Mouse (Mus musculus): ENCODE results near the gene Nceh1. TPM values are rescaled to one million over a fixed set of nuclear protein-coding genes. Genes with fewer than 3 reads are reported as not detected.

Gene Nceh1
- polyA plus RNA-seq, 1 experiment from 2014 or later = 21.3 TPM

DNA sequence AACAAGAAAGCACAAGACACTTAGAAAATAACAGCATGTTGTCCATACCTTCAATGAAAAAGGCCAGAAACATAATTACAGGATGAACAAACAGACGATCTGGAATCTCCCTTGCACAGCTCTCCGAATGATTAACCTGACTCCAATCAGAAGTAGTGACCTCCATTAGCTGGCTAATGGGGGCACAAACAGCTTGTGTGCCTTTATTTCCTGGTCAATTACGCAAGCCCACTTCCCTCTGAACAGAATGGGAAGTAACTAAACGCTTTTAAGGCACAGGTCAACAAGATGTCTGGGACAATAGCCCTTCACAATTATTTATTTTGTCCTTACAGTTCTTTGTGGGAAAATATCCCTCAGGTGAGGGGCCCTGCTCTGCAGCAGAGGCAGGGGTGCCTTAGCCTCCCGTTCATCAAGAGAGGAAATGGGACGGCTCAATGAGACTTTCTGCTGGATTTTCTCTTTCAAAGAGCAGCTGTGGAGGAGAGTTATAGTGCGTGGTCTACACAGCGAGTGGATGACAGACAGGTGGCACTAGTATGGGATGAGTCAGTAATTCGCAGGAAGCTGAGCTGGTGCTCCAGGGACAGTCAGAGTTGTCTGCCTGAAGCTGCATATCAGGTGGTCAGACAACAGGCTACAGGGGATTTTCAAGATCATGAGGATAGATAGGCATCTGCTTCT lies 119.7 kb downstream of the Nceh1 start:
- Histone ChIP-seq H3K36me3 (ENCODE audit: control insufficient read depth, insufficient read depth, low read length) (no peaks in the 10 kb centered on the region), H3K4me3 (ENCODE audit: control insufficient read depth in 1 of 2, insufficient read depth in 1 of 2, low read depth in 1 of 2, low read length in 2 of 2) (no peak overlapping the region), H3K9me3 (ENCODE audit: control insufficient read depth, low read length) (no peaks in the 10 kb centered on the region), H3K27me3 (ENCODE audit: control insufficient read depth, insufficient read depth, low read length) (no peaks in the 10 kb centered on the region), H3K4me1 (ENCODE audit: control insufficient read depth in 2 of 2, insufficient read depth in 2 of 2, low read length in 2 of 2) (no peaks in the 10 kb centered on the region), H3K4me2 (ENCODE audit: low read length) (no peak overlapping the region), H3K27ac (replicated peaks in 1 of 2; ENCODE audit: control insufficient read depth in 1 of 2, insufficient read depth in 1 of 2, low read depth in 2 of 2, low read length in 2 of 2) (no peak overlapping the region), H3K9ac (ENCODE audit: low read length) (no peak overlapping the region)
- no peak for ATAC-seq (ENCODE audit: insufficient number of reproducible peaks, insufficient read depth, low FRiP score, low read depth)
- 73% methylated on average over 9 of the region's 9 CpGs for WGBS

DNA sequence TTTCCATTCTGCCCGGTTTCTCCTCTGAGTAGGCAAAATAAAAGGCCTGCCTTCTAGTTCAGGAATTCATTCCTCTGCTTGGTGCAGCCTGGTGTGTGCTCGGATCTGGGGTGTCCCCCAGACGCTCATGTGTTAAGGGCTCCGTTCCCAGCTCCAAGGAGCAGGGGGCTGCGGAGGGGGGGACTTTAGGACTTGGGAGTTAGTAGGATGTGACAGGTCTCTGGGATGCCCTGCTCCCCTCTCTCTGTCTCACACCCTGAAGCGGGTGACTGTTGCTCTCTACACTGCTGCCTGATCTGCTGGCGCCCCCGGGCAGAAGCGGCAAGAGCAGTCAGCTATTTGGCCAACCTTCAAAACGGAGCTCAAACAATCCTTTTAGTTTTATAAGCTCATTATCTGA lies 124.0 kb downstream of the Nceh1 start:
- Histone ChIP-seq H3K27ac (replicated peaks in 1 of 2; ENCODE audit: control insufficient read depth in 1 of 2, insufficient read depth in 1 of 2, low read depth in 2 of 2, low read length in 2 of 2) (no peak overlapping the region), H3K9me3 (ENCODE audit: control insufficient read depth, low read length) (no peaks in the 10 kb centered on the region), H3K4me3 (ENCODE audit: control insufficient read depth in 1 of 2, insufficient read depth in 1 of 2, low read depth in 1 of 2, low read length in 2 of 2) (no peak overlapping the region), H3K4me1 (ENCODE audit: control insufficient read depth in 2 of 2, insufficient read depth in 2 of 2, low read length in 2 of 2) (no peaks in the 10 kb centered on the region), H3K27me3 (ENCODE audit: control insufficient read depth, insufficient read depth, low read length) (no peaks in the 10 kb centered on the region), H3K36me3 (ENCODE audit: control insufficient read depth, insufficient read depth, low read length) (no peaks in the 10 kb centered on the region), H3K4me2 (ENCODE audit: low read length) (no peak overlapping the region), H3K9ac (ENCODE audit: low read length) (no peak overlapping the region)
- WGBS = 73% methylated on average over 10 of the region's 10 CpGs
- no peak for ATAC-seq (ENCODE audit: insufficient number of reproducible peaks, insufficient read depth, low FRiP score, low read depth)

DNA sequence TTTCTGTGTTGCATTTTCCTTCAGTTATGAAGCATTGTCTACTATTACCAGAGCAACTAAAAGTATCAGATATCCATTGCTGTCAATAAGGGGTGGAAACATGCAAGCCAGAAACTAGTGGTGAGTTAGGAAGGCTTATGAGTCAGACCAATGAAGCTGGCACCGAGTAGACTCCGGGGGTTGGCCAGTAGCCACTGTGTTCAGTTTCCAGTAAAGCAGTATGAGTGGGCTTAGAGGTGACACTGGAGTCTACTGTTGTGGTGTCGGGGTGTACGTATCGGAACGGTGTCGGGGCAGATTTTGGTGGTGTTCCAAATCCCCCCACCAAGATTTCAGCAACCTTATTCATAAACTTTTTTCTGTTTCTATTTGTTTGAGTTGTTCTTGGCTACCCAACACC lies 128.2 kb downstream of the Nceh1 start:
- no peaks in the 10 kb centered on the region for H3K9me3 ChIP-seq (ENCODE audit: control insufficient read depth, low read length)
- H3K4me1 ChIP-seq (ENCODE audit: control insufficient read depth in 2 of 2, insufficient read depth in 2 of 2, low read length in 2 of 2) = no peaks in the 10 kb centered on the region
- WGBS = 89% methylated on average over 7 of the region's 7 CpGs
- ATAC-seq (ENCODE audit: insufficient number of reproducible peaks, insufficient read depth, low FRiP score, low read depth) = no peak
- no peak overlapping the region for H3K4me3 ChIP-seq (ENCODE audit: control insufficient read depth in 1 of 2, insufficient read depth in 1 of 2, low read depth in 1 of 2, low read length in 2 of 2)
- H3K36me3 ChIP-seq (ENCODE audit: control insufficient read depth, insufficient read depth, low read length) = no peaks in the 10 kb centered on the region
- no peak overlapping the region for H3K4me2 ChIP-seq (ENCODE audit: low read length)
- H3K27me3 ChIP-seq (ENCODE audit: control insufficient read depth, insufficient read depth, low read length) = no peaks in the 10 kb centered on the region
- H3K27ac ChIP-seq (replicated peaks in 1 of 2; ENCODE audit: control insufficient read depth in 1 of 2, insufficient read depth in 1 of 2, low read depth in 2 of 2, low read length in 2 of 2) = no peak overlapping the region
- H3K9ac ChIP-seq (ENCODE audit: low read length) = no peak overlapping the region

DNA sequence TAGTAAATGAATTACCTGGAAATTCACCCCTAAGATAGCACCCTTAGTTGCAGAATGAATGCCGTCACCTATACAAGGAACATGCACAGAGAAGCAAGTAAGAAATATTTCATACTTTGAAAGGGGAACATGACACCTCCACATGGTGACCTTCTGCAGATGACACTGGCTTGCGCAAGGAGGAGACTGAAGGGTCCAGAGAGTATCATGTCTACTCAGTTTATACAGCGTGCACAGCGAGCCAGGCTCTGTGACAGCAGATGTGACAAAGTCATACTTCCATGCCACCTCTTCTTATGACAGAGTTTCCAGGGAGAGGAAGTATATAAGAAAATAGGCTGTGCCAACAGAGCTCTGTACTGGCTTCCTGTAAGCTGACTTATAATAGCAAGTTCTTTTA lies 128.7 kb downstream of the Nceh1 start:
- no peak for ATAC-seq (ENCODE audit: insufficient number of reproducible peaks, insufficient read depth, low FRiP score, low read depth)
- Histone ChIP-seq H3K36me3 (ENCODE audit: control insufficient read depth, insufficient read depth, low read length) (no peaks in the 10 kb centered on the region), H3K4me2 (ENCODE audit: low read length) (no peak overlapping the region), H3K27me3 (ENCODE audit: control insufficient read depth, insufficient read depth, low read length) (no peaks in the 10 kb centered on the region), H3K4me3 (ENCODE audit: control insufficient read depth in 1 of 2, insufficient read depth in 1 of 2, low read depth in 1 of 2, low read length in 2 of 2) (no peak overlapping the region), H3K9me3 (ENCODE audit: control insufficient read depth, low read length) (no peaks in the 10 kb centered on the region), H3K4me1 (ENCODE audit: control insufficient read depth in 2 of 2, insufficient read depth in 2 of 2, low read length in 2 of 2) (no peaks in the 10 kb centered on the region; a peak in 1 of 4 replicates), H3K27ac (replicated peaks in 1 of 2; ENCODE audit: control insufficient read depth in 1 of 2, insufficient read depth in 1 of 2, low read depth in 2 of 2, low read length in 2 of 2) (no peak overlapping the region), H3K9ac (ENCODE audit: low read length) (no peak overlapping the region)
- 84% methylated on average over 4 of the region's 4 CpGs for WGBS

DNA sequence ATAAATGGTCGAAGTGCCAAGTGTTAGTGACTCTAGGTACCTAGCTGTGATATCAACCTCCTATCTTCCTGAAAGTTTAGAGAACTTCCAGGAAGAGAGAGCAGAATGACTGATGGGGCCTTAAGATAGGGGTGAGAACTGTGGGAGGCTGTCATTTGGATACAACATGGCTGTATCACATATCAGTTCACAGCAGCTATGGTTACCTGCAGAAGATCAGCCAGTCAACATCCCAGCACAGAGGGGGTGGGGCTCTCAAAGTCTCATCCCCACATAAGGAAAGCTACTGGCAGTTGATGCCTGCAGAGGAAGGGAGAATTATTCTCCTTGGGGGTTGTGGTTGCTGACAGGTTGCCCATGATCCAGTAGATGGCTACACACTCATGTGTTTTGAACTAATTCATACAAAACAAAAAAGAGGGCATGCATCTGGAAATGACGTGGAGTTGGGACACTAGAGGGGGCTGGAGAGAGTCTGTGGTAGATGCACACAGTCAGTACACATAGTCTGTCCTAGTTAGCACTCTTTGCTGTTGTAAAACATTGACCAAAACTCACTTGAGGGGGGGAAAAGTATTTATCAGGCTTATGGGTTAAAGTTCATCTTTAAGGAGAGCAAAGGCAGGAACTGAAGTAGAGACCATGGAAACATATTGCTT lies 131.9 kb downstream of the Nceh1 start:
- H3K4me2 ChIP-seq (ENCODE audit: low read length) = no peak overlapping the region
- no peaks in the 10 kb centered on the region for H3K9me3 ChIP-seq (ENCODE audit: control insufficient read depth, low read length)
- WGBS = 58% methylated on average over 2 of the region's 2 CpGs
- no peak overlapping the region for H3K4me3 ChIP-seq (ENCODE audit: control insufficient read depth in 1 of 2, insufficient read depth in 1 of 2, low read depth in 1 of 2, low read length in 2 of 2)
- no peaks in the 10 kb centered on the region for H3K36me3 ChIP-seq (ENCODE audit: control insufficient read depth, insufficient read depth, low read length)
- no peaks in the 10 kb centered on the region for H3K27me3 ChIP-seq (ENCODE audit: control insufficient read depth, insufficient read depth, low read length)
- H3K27ac ChIP-seq (replicated peaks in 1 of 2; ENCODE audit: control insufficient read depth in 1 of 2, insufficient read depth in 1 of 2, low read depth in 2 of 2, low read length in 2 of 2) = no peak overlapping the region
- peaks cover 3 to 9% of the 10 kb centered on the region in 2 experiments for H3K4me1 ChIP-seq (ENCODE audit: control insufficient read depth in 2 of 2, insufficient read depth in 2 of 2, low read length in 2 of 2)
- H3K9ac ChIP-seq (ENCODE audit: low read length) = no peak overlapping the region
- no peak for ATAC-seq (ENCODE audit: insufficient number of reproducible peaks, insufficient read depth, low FRiP score, low read depth)

DNA sequence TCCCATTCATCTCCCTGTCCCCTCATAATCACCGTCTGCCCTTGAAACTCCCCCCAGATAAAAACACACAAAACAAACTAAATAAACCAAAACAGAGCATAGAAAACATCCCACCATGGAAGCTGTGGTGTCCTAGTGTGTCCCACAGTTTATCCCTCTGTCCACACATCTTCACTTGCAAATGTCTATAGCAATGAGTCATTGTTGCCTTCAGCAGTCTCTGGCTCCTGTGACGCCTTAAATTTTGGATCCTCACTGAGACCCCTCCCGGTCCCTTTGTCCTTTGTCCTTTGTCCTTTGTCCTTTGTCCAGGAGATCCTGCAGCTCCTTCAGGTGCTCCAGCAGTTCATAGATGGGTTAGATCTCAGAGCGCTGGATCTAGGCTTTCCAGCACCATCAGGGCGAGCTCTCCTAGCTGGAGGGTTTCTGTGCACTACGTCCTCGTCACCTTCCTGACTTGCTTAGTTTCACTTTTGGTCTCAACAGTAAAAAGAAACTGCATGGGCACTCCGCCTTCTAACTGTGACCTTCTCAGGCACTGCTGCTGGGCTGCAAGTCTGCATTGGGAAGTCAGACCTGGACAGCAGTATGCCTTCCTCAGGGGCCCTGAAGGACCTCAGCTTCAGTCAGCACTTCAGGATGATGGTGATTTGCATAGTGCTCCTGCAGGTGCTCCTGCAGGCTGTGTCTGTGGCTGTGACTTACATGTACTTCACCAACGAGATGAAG lies 134.0 kb downstream of the Nceh1 start, which contains the start of gene Tnfsf10:
Gene Tnfsf10, plus strand, starts transcription at position 470 of the 729 bp plus-strand sequence.
- H3K9ac ChIP-seq (ENCODE audit: low read length) = peak within 1 kb of the TSS; percentile 46
- H3K36me3 ChIP-seq (ENCODE audit: control insufficient read depth, insufficient read depth, low read length) = no peaks in the 10 kb centered on the region
- ATAC-seq (ENCODE audit: insufficient number of reproducible peaks, insufficient read depth, low FRiP score, low read depth) = no peak
- H3K27me3 ChIP-seq (ENCODE audit: control insufficient read depth, insufficient read depth, low read length) = no peaks in the 10 kb centered on the region
- no peaks in the 10 kb centered on the region for H3K9me3 ChIP-seq (ENCODE audit: control insufficient read depth, low read length)
- H3K4me2 ChIP-seq (ENCODE audit: low read length) = peak within 1 kb of the TSS; percentile 57
- no peak within 1 kb of the TSS; a peak in 1 of 4 replicates for H3K27ac ChIP-seq (replicated peaks in 1 of 2; ENCODE audit: control insufficient read depth in 1 of 2, insufficient read depth in 1 of 2, low read depth in 2 of 2, low read length in 2 of 2)
- peaks cover 5 to 9% of the 10 kb centered on the region in 2 experiments for H3K4me1 ChIP-seq (ENCODE audit: control insufficient read depth in 2 of 2, insufficient read depth in 2 of 2, low read length in 2 of 2)
- H3K4me3 ChIP-seq (ENCODE audit: control insufficient read depth in 1 of 2, insufficient read depth in 1 of 2, low read depth in 1 of 2, low read length in 2 of 2) = peak within 1 kb of the TSS; percentile 2 to 13; a peak in 2 of 4 replicates
- WGBS = 60% methylated on average over 9 of the region's 9 CpGs

DNA sequence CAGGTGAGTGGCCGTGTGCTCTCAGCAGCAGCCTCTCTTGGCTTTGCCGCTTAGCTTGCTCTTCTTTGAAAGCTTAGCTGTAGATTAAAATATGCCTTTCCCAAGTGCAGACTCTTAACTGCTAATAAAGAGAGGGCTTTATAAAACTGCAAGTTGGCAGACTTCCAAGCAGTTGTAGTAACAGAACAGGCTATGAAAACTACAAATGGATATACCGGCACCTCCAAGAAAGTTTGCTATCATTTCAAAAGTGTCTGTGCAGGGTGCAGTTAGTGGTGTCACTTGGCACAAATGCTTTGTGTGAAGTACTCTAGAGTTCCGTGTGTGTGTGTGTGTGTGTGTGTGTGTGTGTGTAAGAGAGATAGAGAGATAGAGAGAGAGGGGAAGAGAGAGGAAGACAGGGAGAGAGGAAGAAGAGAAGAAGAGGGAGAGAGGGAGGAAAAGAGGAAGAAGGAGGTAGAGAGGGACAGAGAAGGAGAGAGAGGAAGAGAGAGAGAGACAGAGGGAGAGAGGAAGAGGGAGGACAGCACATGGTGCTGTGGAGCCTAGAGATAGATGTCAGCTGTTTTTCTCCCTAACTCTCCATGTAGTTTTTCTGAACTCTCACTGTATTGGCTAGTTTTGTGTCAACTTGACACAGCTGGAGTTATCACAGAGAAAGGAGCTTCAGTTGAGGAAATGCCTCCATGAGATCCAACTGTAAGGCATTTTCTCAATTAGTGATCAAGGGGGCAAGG lies 134.7 kb downstream of the Nceh1 start:
- Histone ChIP-seq H3K4me3 (ENCODE audit: control insufficient read depth in 1 of 2, insufficient read depth in 1 of 2, low read depth in 1 of 2, low read length in 2 of 2) (peak overlapping the region in 1 of 2 experiments; percentile 13; a peak in 2 of 4 replicates), H3K27me3 (ENCODE audit: control insufficient read depth, insufficient read depth, low read length) (no peaks in the 10 kb centered on the region), H3K27ac (replicated peaks in 1 of 2; ENCODE audit: control insufficient read depth in 1 of 2, insufficient read depth in 1 of 2, low read depth in 2 of 2, low read length in 2 of 2) (no peak overlapping the region; a peak in 1 of 4 replicates), H3K9ac (ENCODE audit: low read length) (no peak overlapping the region; the same call in 1 of the 2 replicates), H3K4me1 (ENCODE audit: control insufficient read depth in 2 of 2, insufficient read depth in 2 of 2, low read length in 2 of 2) (peaks cover 5 to 9% of the 10 kb centered on the region in 2 experiments), H3K36me3 (ENCODE audit: control insufficient read depth, insufficient read depth, low read length) (no peaks in the 10 kb centered on the region), H3K9me3 (ENCODE audit: control insufficient read depth, low read length) (no peaks in the 10 kb centered on the region), H3K4me2 (ENCODE audit: low read length) (peak overlapping the region; percentile 57)
- WGBS = 33% methylated on average over 4 of the region's 4 CpGs
- ATAC-seq (ENCODE audit: insufficient number of reproducible peaks, insufficient read depth, low FRiP score, low read depth) = no peak

Measured in heart, embryonic 14.5 days (tissue).